Mouse (Mus musculus) erythroid progenitor cell, adult 5-6 weeks (primary cell): ENCODE data around the gene Col25a1. TPM values are rescaled to one million over a fixed set of nuclear protein-coding genes. Genes with fewer than 3 reads are reported as not detected.

Experiments used
- ATAC-seq: replicated peaks from 2 replicates; pipeline ENCODE4 v1.8.0; 2016; ENCODE audit warnings: moderate number of reproducible peaks, mild to moderate bottlenecking, moderate TSS enrichment, inconsistent platforms; ENCODE audit not compliant: poor library complexity, low FRiP score, severe bottlenecking
- total RNA-seq, 2 experiments: library from RNA; stranded (forward) in 1 of 2; stranded (reverse) in 1 of 2; fragments of 150-400 nt in 1 of 2; fragments of 186-747, 209-891 nt in 1 of 2; gene quantifications; 2 replicates each; pipeline versions ENCODE4 v1.2.3 to v1.2.4; 2015 to 2017; ENCODE audit warnings: low replicate concordance in 2 of 2

The Col25a1 gene
- total RNA-seq, 2 experiments from 2014 or later: not detected

GRCm38 (mm10) chr3:130523019-130523418 is 391.7 kb downstream of the Col25a1 start:
- ATAC-seq: no peak

- ATAC-seq: no peak
Observed at GRCm38 (mm10) chr3:130524367-130525137, 393.3 kb downstream of the Col25a1 start.

- no peak for ATAC-seq
Observed at GRCm38 (mm10) chr3:130535021-130535420, 403.7 kb downstream of the Col25a1 start.

- ATAC-seq: no peak
Observed at GRCm38 (mm10) chr3:130541541-130541940, 410.2 kb downstream of the Col25a1 start.

GRCm38 (mm10) chr3:130545995-130546394 is 414.7 kb downstream of the Col25a1 start:
- ATAC-seq: no peak

- ATAC-seq: no peak
Observed at GRCm38 (mm10) chr3:130549066-130549465, 417.8 kb downstream of the Col25a1 start.

- ATAC-seq: no peak
Observed at GRCm38 (mm10) chr3:130556263-130556662, 425.0 kb downstream of the Col25a1 start.

GRCm38 (mm10) chr3:130565586-130565985 is 434.3 kb downstream of the Col25a1 start:
- no peak for ATAC-seq

GRCm38 (mm10) chr3:130568331-130569095 is 437.2 kb downstream of the Col25a1 start:
- ATAC-seq: no peak

- ATAC-seq: no peak
Observed at GRCm38 (mm10) chr3:130573243-130573642, 441.9 kb downstream of the Col25a1 start.

GRCm38 (mm10) chr3:130574652-130575051 is 443.4 kb downstream of the Col25a1 start:
- ATAC-seq: no peak

- no peak for ATAC-seq
Observed at GRCm38 (mm10) chr3:130576683-130577082, 445.4 kb downstream of the Col25a1 start.

- ATAC-seq: no peak
Observed at GRCm38 (mm10) chr3:130579501-130579900, 448.2 kb downstream of the Col25a1 start.

GRCm38 (mm10) chr3:130581577-130581976 is 450.3 kb downstream of the Col25a1 start:
- ATAC-seq: no peak

GRCm38 (mm10) chr3:130582903-130583664 is 451.8 kb downstream of the Col25a1 start:
- no peak for ATAC-seq

- ATAC-seq: no peak
Observed at GRCm38 (mm10) chr3:130584007-130584406, 452.7 kb downstream of the Col25a1 start.

- ATAC-seq: no peak
Observed at GRCm38 (mm10) chr3:130595050-130595449, 463.7 kb downstream of the Col25a1 start.

- no peak for ATAC-seq
Observed at GRCm38 (mm10) chr3:130601491-130601890, 470.2 kb downstream of the Col25a1 start.

- no peak for ATAC-seq
Observed at GRCm38 (mm10) chr3:130607924-130608323, 476.6 kb downstream of the Col25a1 start.

GRCm38 (mm10) chr3:130614444-130614843 is 483.1 kb downstream of the Col25a1 start:
- no peak for ATAC-seq
